Mouse (Mus musculus): Measurements from ENCODE around the gene Plxna4. TPM values are rescaled to one million over a fixed set of nuclear protein-coding genes. Genes with fewer than 3 reads are reported as not detected.

The Plxna4 gene
- polyA plus RNA-seq, 1 experiment, result 0.67 TPM

- Histone ChIP-seq H3K36me3 (ENCODE audit: control insufficient read depth, insufficient read depth, low read length) (no peaks in the 10 kb centered on the region), H3K4me3 (ENCODE audit: low read depth, low read length) (no peak overlapping the region), H3K27ac (ENCODE audit: insufficient read depth, low read depth, low read length) (no peak overlapping the region), H3K27me3 (ENCODE audit: control insufficient read depth, insufficient read depth, low read length) (no peaks in the 10 kb centered on the region), H3K4me1 (ENCODE audit: control insufficient read depth, insufficient read depth, insufficient read length, low read length) (no peaks in the 10 kb centered on the region)
- 60% methylated on average over 8 of the region's 8 CpGs for WGBS
- TF ChIP-seq CTCF (IDR thresholded peaks at IDR 0.05; ENCODE audit: extremely low read depth, insufficient read length, insufficient replicate concordance, low read depth, low read length) (no peak), POLR2A (IDR thresholded peaks at IDR 0.05; ENCODE audit: low read depth, low read length) (no peak)
Measured at GRCm38 (mm10) chr6:32338416-32338943, 249.5 kb downstream of the Plxna4 start.

GRCm38 (mm10) chr6:32331281-32331680 is 256.7 kb downstream of the Plxna4 start:
- Histone ChIP-seq H3K4me1 (ENCODE audit: control insufficient read depth, insufficient read depth, insufficient read length, low read length) (no peaks in the 10 kb centered on the region), H3K4me3 (ENCODE audit: low read depth, low read length) (no peak overlapping the region), H3K27ac (ENCODE audit: insufficient read depth, low read depth, low read length) (no peak overlapping the region), H3K27me3 (ENCODE audit: control insufficient read depth, insufficient read depth, low read length) (no peaks in the 10 kb centered on the region), H3K36me3 (ENCODE audit: control insufficient read depth, insufficient read depth, low read length) (no peaks in the 10 kb centered on the region)
- no peak for TF ChIP-seq POLR2A (IDR thresholded peaks at IDR 0.05; ENCODE audit: low read depth, low read length)
- TF ChIP-seq CTCF (IDR thresholded peaks at IDR 0.05; ENCODE audit: extremely low read depth, insufficient read length, insufficient replicate concordance, low read depth, low read length), result no peak

GRCm38 (mm10) chr6:32330034-32330795 is 257.8 kb downstream of the Plxna4 start:
- Histone ChIP-seq H3K4me1 (ENCODE audit: control insufficient read depth, insufficient read depth, insufficient read length, low read length) (no peaks in the 10 kb centered on the region), H3K27ac (ENCODE audit: insufficient read depth, low read depth, low read length) (no peak overlapping the region), H3K4me3 (ENCODE audit: low read depth, low read length) (no peak overlapping the region), H3K27me3 (ENCODE audit: control insufficient read depth, insufficient read depth, low read length) (no peaks in the 10 kb centered on the region), H3K36me3 (ENCODE audit: control insufficient read depth, insufficient read depth, low read length) (no peaks in the 10 kb centered on the region)
- WGBS, result 70% methylated on average over 9 of the region's 9 CpGs
- TF ChIP-seq POLR2A (IDR thresholded peaks at IDR 0.05; ENCODE audit: low read depth, low read length) (no peak), CTCF (IDR thresholded peaks at IDR 0.05; ENCODE audit: extremely low read depth, insufficient read length, insufficient replicate concordance, low read depth, low read length) (no peak)

- no peak overlapping the region for H3K27ac ChIP-seq (ENCODE audit: insufficient read depth, low read depth, low read length)
- no peaks in the 10 kb centered on the region for H3K4me1 ChIP-seq (ENCODE audit: control insufficient read depth, insufficient read depth, insufficient read length, low read length)
- no peaks in the 10 kb centered on the region for H3K27me3 ChIP-seq (ENCODE audit: control insufficient read depth, insufficient read depth, low read length)
- WGBS, result 5% methylated on average over 8 of the region's 8 CpGs
- H3K4me3 ChIP-seq (ENCODE audit: low read depth, low read length), result no peak overlapping the region
- TF ChIP-seq POLR2A (IDR thresholded peaks at IDR 0.05; ENCODE audit: low read depth, low read length) (no peak), CTCF (IDR thresholded peaks at IDR 0.05; ENCODE audit: extremely low read depth, insufficient read length, insufficient replicate concordance, low read depth, low read length) (peak; percentile 65; the same call in 1 of the 2 replicates)
- H3K36me3 ChIP-seq (ENCODE audit: control insufficient read depth, insufficient read depth, low read length), result no peaks in the 10 kb centered on the region
Measured at GRCm38 (mm10) chr6:32328028-32328427, 260.0 kb downstream of the Plxna4 start.

GRCm38 (mm10) chr6:32327173-32327572 is 260.8 kb downstream of the Plxna4 start:
- no peak for TF ChIP-seq POLR2A (IDR thresholded peaks at IDR 0.05; ENCODE audit: low read depth, low read length)
- no peak for TF ChIP-seq CTCF (IDR thresholded peaks at IDR 0.05; ENCODE audit: extremely low read depth, insufficient read length, insufficient replicate concordance, low read depth, low read length)
- 27% methylated on average over 5 of the region's 5 CpGs for WGBS

GRCm38 (mm10) chr6:32326406-32326805 is 261.6 kb downstream of the Plxna4 start:
- Histone ChIP-seq H3K36me3 (ENCODE audit: control insufficient read depth, insufficient read depth, low read length) (no peaks in the 10 kb centered on the region), H3K27me3 (ENCODE audit: control insufficient read depth, insufficient read depth, low read length) (no peaks in the 10 kb centered on the region), H3K27ac (ENCODE audit: insufficient read depth, low read depth, low read length) (no peak overlapping the region), H3K4me1 (ENCODE audit: control insufficient read depth, insufficient read depth, insufficient read length, low read length) (no peaks in the 10 kb centered on the region), H3K4me3 (ENCODE audit: low read depth, low read length) (no peak overlapping the region)
- TF ChIP-seq POLR2A (IDR thresholded peaks at IDR 0.05; ENCODE audit: low read depth, low read length) (no peak), CTCF (IDR thresholded peaks at IDR 0.05; ENCODE audit: extremely low read depth, insufficient read length, insufficient replicate concordance, low read depth, low read length) (no peak)
- 78% methylated on average over 5 of the region's 5 CpGs for WGBS

More at GRCm38 (mm10) chr6:32327173-32327572, 260.8 kb downstream of the Plxna4 start:
- no peak overlapping the region for H3K27ac ChIP-seq (ENCODE audit: insufficient read depth, low read depth, low read length)
- H3K36me3 ChIP-seq (ENCODE audit: control insufficient read depth, insufficient read depth, low read length), result no peaks in the 10 kb centered on the region
- H3K4me1 ChIP-seq (ENCODE audit: control insufficient read depth, insufficient read depth, insufficient read length, low read length), result no peaks in the 10 kb centered on the region
- H3K27me3 ChIP-seq (ENCODE audit: control insufficient read depth, insufficient read depth, low read length), result no peaks in the 10 kb centered on the region
- no peak overlapping the region for H3K4me3 ChIP-seq (ENCODE audit: low read depth, low read length)

GRCm38 (mm10) chr6:32325851-32326250 is 262.1 kb downstream of the Plxna4 start:
- no peak overlapping the region for H3K4me3 ChIP-seq (ENCODE audit: low read depth, low read length)
- no peaks in the 10 kb centered on the region for H3K36me3 ChIP-seq (ENCODE audit: control insufficient read depth, insufficient read depth, low read length)
- no peak overlapping the region for H3K27ac ChIP-seq (ENCODE audit: insufficient read depth, low read depth, low read length)
- no peaks in the 10 kb centered on the region for H3K4me1 ChIP-seq (ENCODE audit: control insufficient read depth, insufficient read depth, insufficient read length, low read length)
- 53% methylated on average over 7 of the region's 7 CpGs for WGBS
- no peak for TF ChIP-seq POLR2A (IDR thresholded peaks at IDR 0.05; ENCODE audit: low read depth, low read length)
- TF ChIP-seq CTCF (IDR thresholded peaks at IDR 0.05; ENCODE audit: extremely low read depth, insufficient read length, insufficient replicate concordance, low read depth, low read length), result no peak
- no peaks in the 10 kb centered on the region for H3K27me3 ChIP-seq (ENCODE audit: control insufficient read depth, insufficient read depth, low read length)
